Mouse (Mus musculus): Measurements from ENCODE around the gene Jarid2.

DNA sequence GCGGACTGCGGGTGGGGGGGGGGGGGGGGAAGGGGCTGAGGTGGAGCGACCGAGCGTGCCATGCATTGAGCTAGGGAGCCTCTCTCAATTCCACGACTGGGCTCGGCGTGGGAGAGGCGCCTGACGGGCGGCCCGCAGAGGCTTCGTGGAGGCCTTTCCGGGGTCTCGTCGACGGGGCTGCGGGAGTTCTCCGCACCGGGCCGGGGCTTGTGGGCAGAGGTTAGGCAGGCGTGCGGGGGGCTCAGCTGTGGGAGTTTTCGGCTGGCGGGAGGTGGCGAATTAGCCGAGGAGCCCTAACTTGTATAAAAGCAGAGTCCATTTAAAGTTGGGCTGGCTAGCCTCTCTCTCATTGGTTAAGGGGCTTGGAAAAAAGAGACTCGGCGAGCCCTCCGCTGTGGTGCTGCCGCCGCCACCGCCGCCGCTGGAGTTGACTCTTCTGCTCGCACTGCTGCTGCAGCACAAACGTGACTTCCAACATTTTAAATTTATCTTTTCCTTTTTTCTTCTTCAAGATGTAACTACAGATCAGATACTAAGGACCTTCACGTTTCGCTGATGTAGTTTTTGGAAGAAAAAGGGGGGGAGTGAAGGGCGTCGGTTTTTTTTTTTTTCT lies 1.8 kb downstream of the Jarid2 start:
- TF ChIP-seq CTCF (IDR thresholded peaks at IDR 0.05; ENCODE audit: borderline replicate concordance, insufficient read depth, low read depth, low read length): no peak
- TF ChIP-seq POLR2A (IDR thresholded peaks at IDR 0.05; ENCODE audit: borderline replicate concordance, insufficient read depth, low read length): peak; percentile 86

All from cerebellum, adult 2 months (tissue).